Mouse (Mus musculus): ENCODE measurements at regions not wholly inside any gene's neighbourhood (a gene's known extent, or its start where the extent isn't known, plus 50 kb on each side); places are given as distances from the start of the nearest gene placed in this dataset.

GRCm38 (mm10) chr13:28400459-28400858 is 143.1 kb downstream of the Gm11361 start:
- TF ChIP-seq CTCF (IDR thresholded peaks at IDR 0.05; ENCODE audit: low read depth, low read length): no peak
- no peak for TF ChIP-seq POLR2A (IDR thresholded peaks at IDR 0.05; ENCODE audit: extremely low read depth, insufficient read depth, low read length)
